Mouse (Mus musculus) stomach, postnatal 0 days (tissue): Measurements from ENCODE around the gene Dnajc5.

ENCODE experiments used
- CTCF ChIP-seq: IDR thresholded peaks from 2 replicates; pipeline ENCODE4 v1.5.1; 2016; ENCODE audit warnings: antibody characterized with exemption, low read depth, mild to moderate bottlenecking, moderate library complexity
- EP300 ChIP-seq: optimal IDR thresholded peaks from 2 replicates; pipeline ENCODE3; 2016; ENCODE audit warnings: antibody characterized with exemption

GRCm38 (mm10) chr2:181576613-181577012 is 56.3 kb downstream of the Dnajc5 start:
- TF ChIP-seq CTCF (no peak), EP300 (no peak)
